Mouse (Mus musculus) hindbrain, postnatal 0 days (tissue): ENCODE data around the gene Clk1. TPM values are rescaled to one million over a fixed set of nuclear protein-coding genes. Genes with fewer than 3 reads are reported as not detected.
"Not testable (repeated sequence)": the region's sequence is repeated elsewhere in the genome, so short reads cannot be mapped to it uniquely, and the experiment has no call there.

ENCODE experiments used
- ATAC-seq: fragments of 200-750 bp; cut with Nextera tagmentation; 2 replicates; pipeline ENCODE4 v1.8.0; 2017; ENCODE audit warnings: mild to moderate bottlenecking, moderate TSS enrichment, moderate library complexity
- DNase-seq: peaks from one replicate; pipeline ENCODE4 v3.0.0-alpha.2; 2015; ENCODE audit warnings: low spot score
- H3K27ac ChIP-seq: fragments of 300-500 bp; sonication (generic); 2 replicates; pipeline ENCODE4 v1.5.1; 2014; ENCODE audit warnings: mild to moderate bottlenecking
- H3K27me3 ChIP-seq: fragments of 300-500 bp; sonication (generic); 2 replicates; pipeline ENCODE4 v1.6.1; 2014; ENCODE audit warnings: low read length, mixed read lengths; ENCODE audit not compliant: insufficient read depth
- H3K36me3 ChIP-seq: fragments of 300-500 bp; sonication (generic); 2 replicates; pipeline ENCODE4 v1.6.1; 2014; ENCODE audit warnings: low read length, mixed read lengths; ENCODE audit not compliant: insufficient read depth
- H3K4me1 ChIP-seq: fragments of 300-500 bp; sonication (generic); 2 replicates; pipeline ENCODE4 v1.6.1; 2014; ENCODE audit warnings: antibody characterized with exemption, low read length, mixed read lengths; ENCODE audit not compliant: insufficient read depth
- H3K4me2 ChIP-seq: fragments of 300-500 bp; sonication (generic); 2 replicates; pipeline ENCODE4 v1.6.1; 2014; ENCODE audit warnings: low read depth, mild to moderate bottlenecking, low read length, moderate library complexity, mixed read lengths
- H3K4me3 ChIP-seq: fragments of 300-500 bp; sonication (generic); 2 replicates; pipeline ENCODE4 v1.5.1; 2014; ENCODE audit warnings: low read length
- H3K9ac ChIP-seq: fragments of 300-500 bp; sonication (generic); replicated peaks from 2 replicates; pipeline ENCODE4 v1.6.1; 2014; ENCODE audit warnings: mild to moderate bottlenecking, low read length, moderate library complexity, mixed read lengths
- H3K9me3 ChIP-seq: fragments of 300-500 bp; sonication (generic); 2 replicates; pipeline ENCODE4 v1.6.1; 2016; ENCODE audit warnings: low read length, mixed read lengths
- CTCF ChIP-seq: IDR thresholded peaks from 2 replicates; pipeline ENCODE4 v1.5.1; 2016; ENCODE audit warnings: antibody characterized with exemption, control low read depth, low read depth
- WGBS: fragments of 180-500 bp; shearing (Covaris S2); extraction: QIAGEN DNeasy Blood & Tissue Kit; methylation state at CpG from one replicate; pipeline ENCODE4 v1.1.7; 2014; 5-methylcytosine and 5-hydroxymethylcytosine counted together
- polyA plus RNA-seq: library from polyadenylated mRNA; unstranded; fragments of >200 nt; fragmentation: Nextera tagmentation; extraction: Ambion mirVana; gene quantifications from 2 replicates; pipeline ENCODE4 v1.2.1, GENCODE M21; 2015
- total RNA-seq: library from RNA; depleted of rRNA; stranded (reverse); fragments of >200 nt; gene quantifications from 2 replicates; pipeline ENCODE4 v1.2.3, GENCODE M21; 2014

Clk1 gene
- total and polyA plus RNA-seq, 2 experiments from 2014 or later = 60.2 to 109 TPM

DNA sequence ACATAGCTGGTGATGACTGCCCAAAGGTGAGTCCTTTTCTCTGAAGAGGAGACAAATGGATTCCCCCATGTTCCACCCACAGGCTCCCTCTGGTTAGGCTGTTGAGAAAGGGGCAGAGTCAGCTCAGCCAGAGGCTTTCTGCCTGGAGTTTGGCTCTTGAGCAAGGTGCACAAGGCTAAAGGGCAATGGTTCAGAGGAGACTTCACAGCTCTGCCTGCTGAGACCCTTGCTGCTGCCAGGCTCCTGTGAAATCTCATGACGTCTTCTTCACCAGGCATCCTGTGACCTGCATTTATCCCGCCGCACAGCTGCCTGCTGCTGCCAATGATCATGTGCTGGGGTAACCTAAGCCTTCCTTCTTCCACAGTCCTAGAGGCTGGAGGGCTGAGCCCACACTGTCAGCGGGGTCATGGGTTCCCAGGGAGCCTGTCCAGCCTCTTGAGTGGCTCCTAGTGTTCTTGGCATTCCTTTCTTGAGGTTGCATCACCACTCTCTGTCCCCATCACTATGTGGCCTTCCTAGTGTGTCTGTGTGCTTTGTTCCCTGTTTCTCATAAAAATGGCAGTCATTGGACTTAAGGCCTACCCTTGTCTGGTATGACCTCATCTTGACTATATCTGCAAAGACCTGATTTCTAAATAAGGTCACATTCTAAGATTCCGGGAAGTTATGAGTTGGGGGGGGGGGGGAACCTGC, 41.1 kb downstream of the Clk1 start:
- DNase-seq (no peak), ATAC-seq (no peak)
- Histone ChIP-seq H3K27ac (no peak overlapping the region), H3K4me1 (no peaks in the 10 kb centered on the region), H3K27me3 (no peaks in the 10 kb centered on the region), H3K4me3 (no peak overlapping the region), H3K4me2 (no peak overlapping the region), H3K9ac (no peak overlapping the region), H3K9me3 (no peaks in the 10 kb centered on the region), H3K36me3 (no peaks in the 10 kb centered on the region)
- TF ChIP-seq CTCF = no peak
- WGBS = 69% methylated on average over 5 of the region's 5 CpGs

- Histone ChIP-seq H3K4me2 (no peak overlapping the region), H3K9ac (no peak overlapping the region), H3K9me3 (no peaks in the 10 kb centered on the region), H3K27ac (no peak overlapping the region), H3K4me3 (no peak overlapping the region), H3K36me3 (no peaks in the 10 kb centered on the region), H3K4me1 (no peaks in the 10 kb centered on the region), H3K27me3 (no peaks in the 10 kb centered on the region)
- TF ChIP-seq CTCF = no peak
- 80% methylated on average over 3 of the region's 3 CpGs for WGBS
- DNase-seq (no peak), ATAC-seq (no peak)
Observed at GRCm38 (mm10) chr1:58375574-58376147, 48.2 kb downstream of the Clk1 start.

DNA sequence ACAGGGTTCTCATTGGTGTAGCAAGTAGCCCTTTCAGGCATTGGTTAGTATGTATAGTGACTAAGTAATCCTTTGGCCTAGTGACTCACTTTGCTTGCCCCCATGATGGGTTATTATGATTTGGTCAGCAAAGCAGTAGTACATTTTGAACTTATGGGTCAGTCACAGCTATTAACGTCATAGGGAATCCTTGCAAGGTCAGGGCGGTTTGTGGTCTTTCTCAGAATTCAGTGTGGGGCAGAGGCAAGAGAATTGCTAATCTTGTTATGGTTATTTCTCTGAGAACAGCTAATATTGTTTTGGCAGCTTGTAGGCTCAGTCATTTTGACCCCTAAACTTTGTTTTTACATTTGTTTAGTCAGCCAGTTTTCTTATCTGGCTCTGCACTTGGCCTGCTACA, 49.6 kb downstream of the Clk1 start:
- not testable (repeated sequence) for H3K4me3 ChIP-seq, ATAC-seq, DNase-seq, H3K27ac ChIP-seq, H3K4me2 ChIP-seq, H3K27me3 ChIP-seq, H3K4me1 ChIP-seq, H3K9me3 ChIP-seq, H3K9ac ChIP-seq, H3K36me3 ChIP-seq
- 79% methylated on average over 2 of the region's 2 CpGs for WGBS

- no peaks in the 10 kb centered on the region for H3K36me3 ChIP-seq
- H3K9ac ChIP-seq = no peak overlapping the region
- H3K27ac ChIP-seq = no peak overlapping the region
- H3K4me1 ChIP-seq = no peaks in the 10 kb centered on the region
- 78% methylated on average over 2 of the region's 2 CpGs for WGBS
- ATAC-seq = no peak
- no peak for TF ChIP-seq CTCF
- H3K9me3 ChIP-seq = no peaks in the 10 kb centered on the region
- H3K27me3 ChIP-seq = no peaks in the 10 kb centered on the region
- no peak overlapping the region for H3K4me2 ChIP-seq
- no peak for DNase-seq
- H3K4me3 ChIP-seq = no peak overlapping the region
Observed at GRCm38 (mm10) chr1:58369716-58370115, 54.1 kb downstream of the Clk1 start.

DNA sequence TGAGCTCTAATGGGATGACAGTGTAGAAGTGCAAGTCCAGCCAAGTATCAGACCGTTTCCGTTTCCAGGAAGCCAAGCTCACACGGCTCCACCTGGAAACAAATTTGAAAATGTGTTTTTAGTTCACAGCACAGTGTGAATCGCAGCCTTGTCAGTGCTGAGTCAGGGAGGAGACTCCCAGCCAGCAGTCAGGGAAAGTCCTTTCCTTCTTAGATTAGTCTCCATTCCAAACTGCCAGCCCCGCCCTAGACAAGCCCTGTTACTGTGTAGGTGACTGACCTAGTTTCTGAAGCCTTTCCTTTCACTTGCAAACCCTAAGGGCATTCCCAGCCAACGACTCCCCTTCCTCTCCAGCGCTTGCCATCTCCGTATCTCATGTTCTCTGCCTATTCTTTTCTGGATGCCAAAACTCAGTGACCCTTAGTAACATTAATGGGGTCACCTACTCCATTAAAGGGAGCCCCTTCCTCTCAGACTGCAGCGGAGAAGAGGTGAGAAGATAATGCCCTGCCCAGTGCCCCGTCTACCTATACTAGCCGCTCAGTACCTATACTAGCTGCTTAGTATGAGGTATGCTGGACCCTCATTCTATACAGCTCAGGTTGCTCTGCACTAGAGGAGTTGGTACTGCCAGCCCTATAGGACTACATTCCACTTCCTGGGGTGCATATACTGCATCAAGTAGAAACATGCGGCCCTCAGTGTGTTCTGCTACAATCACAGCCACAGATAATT, 57.0 kb downstream of the Clk1 start:
- DNase-seq = no peak
- no peak overlapping the region for H3K27ac ChIP-seq

DNA sequence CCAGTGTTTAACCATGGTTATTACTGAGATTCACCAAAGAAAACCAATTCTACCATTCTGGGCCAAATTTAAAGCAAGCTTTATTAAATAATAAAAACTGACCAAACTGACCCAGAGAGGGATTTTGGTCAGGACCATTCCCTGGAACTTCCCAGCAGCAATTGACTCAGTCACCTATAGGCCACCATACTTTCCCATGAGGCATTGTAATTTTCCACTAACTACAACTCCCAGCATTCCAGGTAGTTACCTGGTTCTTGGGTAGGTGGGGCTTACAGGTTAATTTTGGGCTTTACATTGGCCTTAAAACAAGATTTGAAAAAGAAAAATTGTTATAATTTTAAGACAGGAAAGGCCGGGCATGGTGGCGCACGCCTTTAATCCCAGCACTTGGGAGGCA, 58.0 kb downstream of the Clk1 start:
- ATAC-seq = no peak
- no peak overlapping the region for H3K4me2 ChIP-seq
- no peak overlapping the region for H3K4me3 ChIP-seq
- no peak overlapping the region for H3K27ac ChIP-seq
- H3K9me3 ChIP-seq = no peaks in the 10 kb centered on the region
- H3K9ac ChIP-seq = no peak overlapping the region
- WGBS = 97% methylated on average over 3 of the region's 3 CpGs
- no peaks in the 10 kb centered on the region for H3K4me1 ChIP-seq
- DNase-seq = no peak
- TF ChIP-seq CTCF = no peak
- H3K36me3 ChIP-seq = no peaks in the 10 kb centered on the region
- H3K27me3 ChIP-seq = no peaks in the 10 kb centered on the region

More for the DNA sequence above, 57.0 kb downstream of the Clk1 start:
- Histone ChIP-seq H3K9me3 (no peaks in the 10 kb centered on the region), H3K9ac (no peak overlapping the region), H3K4me2 (no peak overlapping the region), H3K4me1 (no peaks in the 10 kb centered on the region), H3K27me3 (no peaks in the 10 kb centered on the region), H3K36me3 (no peaks in the 10 kb centered on the region), H3K4me3 (no peak overlapping the region)
- ATAC-seq = no peak
- WGBS = 83% methylated on average over 12 of the region's 12 CpGs
- TF ChIP-seq CTCF = no peak

DNA sequence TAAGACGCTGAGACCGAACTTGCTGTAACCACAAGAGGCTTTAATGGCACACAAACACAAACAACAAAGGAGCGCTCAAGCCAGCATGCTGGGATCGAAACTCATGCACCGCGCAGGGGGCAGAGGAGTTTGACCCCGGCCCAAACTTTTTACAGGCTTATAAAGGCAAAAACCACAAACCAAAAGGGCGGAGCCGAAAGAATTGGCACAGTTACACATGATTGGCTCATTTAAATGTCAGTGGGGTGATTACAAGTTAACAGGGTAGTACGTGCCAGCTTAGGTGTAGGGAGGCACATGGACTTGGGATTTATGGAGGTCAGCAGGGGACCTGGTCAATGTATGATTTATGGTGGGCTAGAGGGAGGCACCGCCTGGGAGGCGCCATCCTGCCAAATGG, 59.3 kb downstream of the Clk1 start:
- Histone ChIP-seq H3K36me3 (no peaks in the 10 kb centered on the region), H3K4me3 (no peak overlapping the region), H3K9ac (no peak overlapping the region), H3K27ac (no peak overlapping the region), H3K4me1 (no peaks in the 10 kb centered on the region), H3K27me3 (no peaks in the 10 kb centered on the region), H3K4me2 (no peak overlapping the region), H3K9me3 (no peaks in the 10 kb centered on the region)
- TF ChIP-seq CTCF = no peak
- no peak for ATAC-seq
- WGBS = 85% methylated on average over 12 of the region's 12 CpGs
- DNase-seq = no peak
